Mouse (Mus musculus): ENCODE measurements at regions not wholly inside any gene's neighbourhood (a gene's known extent, or its start where the extent isn't known, plus 50 kb on each side); places are given as distances from the start of the nearest gene placed in this dataset.

GRCm38 (mm10) chr17:63676791-63677190 lies 177.0 kb upstream of the Fbxl17 start:
- no peaks in the 10 kb centered on the region for H3K27me3 ChIP-seq (ENCODE audit: control insufficient read depth, insufficient read depth, insufficient read length)
- H3K79me3 ChIP-seq (ENCODE audit: low read depth): no peaks in the 10 kb centered on the region
- H3K36me3 ChIP-seq (ENCODE audit: control insufficient read depth, insufficient read depth): no peaks in the 10 kb centered on the region
- no peak overlapping the region for H3ac ChIP-seq (ENCODE audit: control insufficient read depth, insufficient read length, low read depth)
- H3K4me3 ChIP-seq (ENCODE audit: insufficient read depth, poor library complexity, severe bottlenecking): no peak overlapping the region
- no peaks in the 10 kb centered on the region for H3K79me2 ChIP-seq (ENCODE audit: control insufficient read depth, insufficient read depth)
- TF ChIP-seq MAX (IDR thresholded peaks at IDR 0.05) (no peak), FOSL1 (IDR thresholded peaks at IDR 0.05; ENCODE audit: insufficient read depth, low read length, poor library complexity, severe bottlenecking) (no peak), USF1 (IDR thresholded peaks at IDR 0.05; ENCODE audit: low read depth) (no peak), CTCF (IDR thresholded peaks at IDR 0.05; ENCODE audit: control insufficient read depth, insufficient read depth, insufficient read length) (no peak), MYOG (IDR thresholded peaks at IDR 0.05; ENCODE audit: control insufficient read depth, extremely low read depth, insufficient read length) (no peak), MYOD1 (IDR thresholded peaks at IDR 0.05; ENCODE audit: control insufficient read depth, insufficient read length, low read depth) (no peak), CEBPB (IDR thresholded peaks at IDR 0.05; ENCODE audit: low read depth) (no peak)

- Histone ChIP-seq H3ac (ENCODE audit: control insufficient read depth, insufficient read length, low read depth) (no peak overlapping the region), H3K27me3 (ENCODE audit: control insufficient read depth, insufficient read depth, insufficient read length) (no peaks in the 10 kb centered on the region), H3K79me3 (ENCODE audit: low read depth) (no peaks in the 10 kb centered on the region), H3K36me3 (ENCODE audit: control insufficient read depth, insufficient read depth) (no peaks in the 10 kb centered on the region), H3K4me3 (ENCODE audit: insufficient read depth, poor library complexity, severe bottlenecking) (no peak overlapping the region), H3K79me2 (ENCODE audit: control insufficient read depth, insufficient read depth) (no peaks in the 10 kb centered on the region)
- peak; percentile 49 for TF ChIP-seq MAX (IDR thresholded peaks at IDR 0.05)
- no peak for TF ChIP-seq CTCF (IDR thresholded peaks at IDR 0.05; ENCODE audit: control insufficient read depth, insufficient read depth, insufficient read length)
- peak; percentile 43 for TF ChIP-seq MYOD1 (IDR thresholded peaks at IDR 0.05; ENCODE audit: control insufficient read depth, insufficient read length, low read depth)
- TF ChIP-seq MYOG (IDR thresholded peaks at IDR 0.05; ENCODE audit: control insufficient read depth, extremely low read depth, insufficient read length): no peak
- peak; percentile 77 for TF ChIP-seq CEBPB (IDR thresholded peaks at IDR 0.05; ENCODE audit: low read depth)
- TF ChIP-seq FOSL1 (IDR thresholded peaks at IDR 0.05; ENCODE audit: insufficient read depth, low read length, poor library complexity, severe bottlenecking): peak; percentile 48
- no peak for TF ChIP-seq USF1 (IDR thresholded peaks at IDR 0.05; ENCODE audit: low read depth)
Measured at GRCm38 (mm10) chr17:63677996-63678657, 178.3 kb upstream of the Fbxl17 start.

GRCm38 (mm10) chr17:63680479-63680878 lies 180.7 kb upstream of the Fbxl17 start:
- no peaks in the 10 kb centered on the region for H3K79me3 ChIP-seq (ENCODE audit: low read depth)
- H3K27me3 ChIP-seq (ENCODE audit: control insufficient read depth, insufficient read depth, insufficient read length): no peaks in the 10 kb centered on the region
- TF ChIP-seq FOSL1 (IDR thresholded peaks at IDR 0.05; ENCODE audit: insufficient read depth, low read length, poor library complexity, severe bottlenecking) (no peak), USF1 (IDR thresholded peaks at IDR 0.05; ENCODE audit: low read depth) (no peak), CEBPB (IDR thresholded peaks at IDR 0.05; ENCODE audit: low read depth) (no peak), MYOG (IDR thresholded peaks at IDR 0.05; ENCODE audit: control insufficient read depth, extremely low read depth, insufficient read length) (no peak), CTCF (IDR thresholded peaks at IDR 0.05; ENCODE audit: control insufficient read depth, insufficient read depth, insufficient read length) (no peak), MYOD1 (IDR thresholded peaks at IDR 0.05; ENCODE audit: control insufficient read depth, insufficient read length, low read depth) (no peak), MAX (IDR thresholded peaks at IDR 0.05) (no peak)

GRCm38 (mm10) chr17:63683345-63683744 lies 179.5 kb upstream of the Fer start:
- Histone ChIP-seq H3K4me3 (ENCODE audit: insufficient read depth, poor library complexity, severe bottlenecking) (no peak overlapping the region), H3K27me3 (ENCODE audit: control insufficient read depth, insufficient read depth, insufficient read length) (no peaks in the 10 kb centered on the region), H3K79me3 (ENCODE audit: low read depth) (no peaks in the 10 kb centered on the region), H3K79me2 (ENCODE audit: control insufficient read depth, insufficient read depth) (no peaks in the 10 kb centered on the region), H3ac (ENCODE audit: control insufficient read depth, insufficient read length, low read depth) (no peak overlapping the region), H3K36me3 (ENCODE audit: control insufficient read depth, insufficient read depth) (no peaks in the 10 kb centered on the region)
- TF ChIP-seq MAX (IDR thresholded peaks at IDR 0.05) (no peak), USF1 (IDR thresholded peaks at IDR 0.05; ENCODE audit: low read depth) (no peak), MYOD1 (IDR thresholded peaks at IDR 0.05; ENCODE audit: control insufficient read depth, insufficient read length, low read depth) (no peak)

More at GRCm38 (mm10) chr17:63680479-63680878, 180.7 kb upstream of the Fbxl17 start:
- Histone ChIP-seq H3ac (ENCODE audit: control insufficient read depth, insufficient read length, low read depth) (no peak overlapping the region), H3K4me3 (ENCODE audit: insufficient read depth, poor library complexity, severe bottlenecking) (no peak overlapping the region), H3K36me3 (ENCODE audit: control insufficient read depth, insufficient read depth) (no peaks in the 10 kb centered on the region), H3K79me2 (ENCODE audit: control insufficient read depth, insufficient read depth) (no peaks in the 10 kb centered on the region)

- Histone ChIP-seq H3K4me3 (ENCODE audit: insufficient read depth, poor library complexity, severe bottlenecking) (no peak overlapping the region), H3K79me2 (ENCODE audit: control insufficient read depth, insufficient read depth) (no peaks in the 10 kb centered on the region), H3K79me3 (ENCODE audit: low read depth) (no peaks in the 10 kb centered on the region), H3K27me3 (ENCODE audit: control insufficient read depth, insufficient read depth, insufficient read length) (no peaks in the 10 kb centered on the region), H3ac (ENCODE audit: control insufficient read depth, insufficient read length, low read depth) (no peak overlapping the region), H3K36me3 (ENCODE audit: control insufficient read depth, insufficient read depth) (no peaks in the 10 kb centered on the region)
- TF ChIP-seq MAX (IDR thresholded peaks at IDR 0.05): no peak
- TF ChIP-seq CEBPB (IDR thresholded peaks at IDR 0.05; ENCODE audit: low read depth): no peak
- no peak for TF ChIP-seq CTCF (IDR thresholded peaks at IDR 0.05; ENCODE audit: control insufficient read depth, insufficient read depth, insufficient read length)
- TF ChIP-seq MYOD1 (IDR thresholded peaks at IDR 0.05; ENCODE audit: control insufficient read depth, insufficient read length, low read depth): no peak
Measured at GRCm38 (mm10) chr17:63684026-63684425, 178.8 kb upstream of the Fer start.

DNA sequence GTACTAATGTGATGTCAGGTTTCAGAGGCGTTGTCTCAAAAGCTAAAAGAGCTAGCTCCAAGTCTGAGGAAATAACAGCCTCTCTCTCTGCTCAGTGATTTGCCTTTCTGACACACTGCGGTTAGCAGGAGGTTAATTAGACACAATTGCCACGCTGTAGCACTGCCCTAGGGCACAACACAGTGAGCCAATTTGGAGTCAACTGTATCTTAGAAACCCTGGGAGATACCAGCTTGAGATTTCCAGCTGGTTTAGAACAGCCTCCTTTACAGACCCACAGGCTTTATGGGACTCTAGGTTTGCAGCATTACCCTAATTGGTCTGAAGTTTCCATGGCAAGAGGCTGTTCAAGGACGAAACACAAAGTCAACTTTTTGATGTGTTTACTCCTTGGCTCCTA lies 176.9 kb upstream of the Fer start:
- H3K4me3 ChIP-seq (ENCODE audit: insufficient read depth, poor library complexity, severe bottlenecking): no peak overlapping the region
- no peak overlapping the region for H3ac ChIP-seq (ENCODE audit: control insufficient read depth, insufficient read length, low read depth)
- H3K27me3 ChIP-seq (ENCODE audit: control insufficient read depth, insufficient read depth, insufficient read length): no peaks in the 10 kb centered on the region
- H3K79me3 ChIP-seq (ENCODE audit: low read depth): no peaks in the 10 kb centered on the region
- H3K36me3 ChIP-seq (ENCODE audit: control insufficient read depth, insufficient read depth): no peaks in the 10 kb centered on the region
- no peaks in the 10 kb centered on the region for H3K79me2 ChIP-seq (ENCODE audit: control insufficient read depth, insufficient read depth)
- TF ChIP-seq MYOG (IDR thresholded peaks at IDR 0.05; ENCODE audit: control insufficient read depth, extremely low read depth, insufficient read length) (no peak), MYOD1 (IDR thresholded peaks at IDR 0.05; ENCODE audit: control insufficient read depth, insufficient read length, low read depth) (no peak), USF1 (IDR thresholded peaks at IDR 0.05; ENCODE audit: low read depth) (no peak)
